Mouse (Mus musculus): Measurements from ENCODE around the gene Eef1a1. TPM values are rescaled to one million over a fixed set of nuclear protein-coding genes. Genes with fewer than 3 reads are reported as not detected.
"Not testable (repeated sequence)": the region's sequence is repeated elsewhere in the genome, so short reads cannot be mapped to it uniquely, and the experiment has no call there.

Gene Eef1a1
- polyA plus RNA-seq, 1 experiment from 2014 or later, result 4,456 TPM

DNA sequence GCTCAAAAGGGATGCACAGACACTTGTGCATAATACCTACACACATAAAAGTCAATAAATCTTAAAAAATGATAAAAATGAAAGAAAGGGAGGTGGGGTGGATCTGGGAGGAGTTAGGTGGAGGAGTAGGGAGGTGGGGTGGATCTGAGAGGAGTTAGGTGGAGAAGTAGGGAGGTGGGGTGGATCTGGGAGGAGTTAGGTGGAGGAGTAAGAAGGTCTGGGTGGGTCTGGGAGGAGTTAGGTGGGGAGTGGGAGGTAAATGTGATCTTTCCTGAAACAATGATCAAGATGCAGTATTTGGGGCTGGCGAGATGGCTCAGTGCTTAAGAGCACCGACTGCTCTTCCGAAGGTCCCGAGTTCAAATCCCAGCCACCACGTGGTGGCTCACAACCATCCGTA is 16.3 kb upstream of the Eef1a1 start:
- H3K27me3 ChIP-seq (replicated peaks), result no peaks in the 10 kb centered on the region
- H3K4me2 ChIP-seq (replicated peaks), result no peak overlapping the region
- no peaks in the 10 kb centered on the region for H3K9me3 ChIP-seq
- no peaks in the 10 kb centered on the region for H3K36me3 ChIP-seq
- H3K4me1 ChIP-seq (replicated peaks), result peaks cover 12% of the 10 kb centered on the region
- no peak overlapping the region for H3K27ac ChIP-seq
- H3K4me3 ChIP-seq (replicated peaks), result no peak overlapping the region
- ATAC-seq, result no peak
- H3K9ac ChIP-seq, result no peak overlapping the region
- 90% methylated on average over 6 of the region's 6 CpGs for WGBS

DNA sequence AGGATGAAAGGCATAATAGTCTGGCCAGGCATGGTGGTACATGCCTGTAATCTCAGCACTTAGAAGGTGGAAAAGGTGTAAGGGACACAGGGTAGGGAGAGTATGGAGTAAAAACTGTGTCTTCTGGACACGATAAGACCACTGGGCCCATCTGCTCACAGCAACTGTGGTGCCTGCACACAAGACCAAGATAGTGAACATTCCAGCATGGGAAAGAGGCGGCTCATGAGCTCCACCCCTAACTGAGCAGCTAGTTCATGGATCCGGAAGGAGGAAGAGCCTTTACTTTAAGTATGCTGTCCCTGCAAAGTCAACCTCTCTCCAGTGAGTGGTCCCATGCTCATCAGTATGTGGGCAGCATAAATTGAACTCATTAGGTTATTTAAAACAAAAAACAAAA is 15.7 kb upstream of the Eef1a1 start:
- ATAC-seq, result no peak
- Histone ChIP-seq H3K27ac (no peak overlapping the region), H3K4me1 (replicated peaks) (peaks cover 12% of the 10 kb centered on the region), H3K36me3 (no peaks in the 10 kb centered on the region), H3K4me2 (replicated peaks) (no peak overlapping the region), H3K27me3 (replicated peaks) (no peaks in the 10 kb centered on the region), H3K9me3 (no peaks in the 10 kb centered on the region), H3K4me3 (replicated peaks) (no peak overlapping the region), H3K9ac (no peak overlapping the region)
- 64% methylated on average over 3 of the region's 3 CpGs for WGBS

DNA sequence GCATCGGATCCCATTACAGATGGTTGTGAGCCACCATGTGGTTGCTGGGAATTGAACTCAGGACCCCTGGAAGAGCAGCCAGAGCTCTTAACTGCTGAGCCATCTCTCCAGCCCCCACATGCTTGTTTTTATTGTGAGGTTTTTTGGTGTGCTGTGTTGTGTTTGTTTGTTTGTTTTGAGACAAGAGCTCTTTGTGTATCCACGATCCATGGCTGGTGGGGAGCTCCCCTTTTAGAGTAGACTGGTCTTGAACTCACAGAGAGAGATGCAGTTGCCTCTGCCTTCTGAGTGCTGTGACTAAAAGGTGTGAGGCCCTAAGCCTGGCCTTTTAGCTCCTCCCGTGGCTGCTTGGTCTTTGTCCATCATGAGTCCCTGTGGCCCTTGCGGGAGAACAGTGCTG is 15.2 kb upstream of the Eef1a1 start:
- ATAC-seq, result no peak
- Histone ChIP-seq H3K9me3 (no peaks in the 10 kb centered on the region), H3K9ac (no peak overlapping the region), H3K27ac (no peak overlapping the region), H3K36me3 (no peaks in the 10 kb centered on the region), H3K27me3 (replicated peaks) (no peaks in the 10 kb centered on the region), H3K4me1 (replicated peaks) (peaks cover 12% of the 10 kb centered on the region), H3K4me3 (replicated peaks) (no peak overlapping the region), H3K4me2 (replicated peaks) (no peak overlapping the region)
- 83% methylated on average over 4 of the region's 4 CpGs for WGBS

DNA sequence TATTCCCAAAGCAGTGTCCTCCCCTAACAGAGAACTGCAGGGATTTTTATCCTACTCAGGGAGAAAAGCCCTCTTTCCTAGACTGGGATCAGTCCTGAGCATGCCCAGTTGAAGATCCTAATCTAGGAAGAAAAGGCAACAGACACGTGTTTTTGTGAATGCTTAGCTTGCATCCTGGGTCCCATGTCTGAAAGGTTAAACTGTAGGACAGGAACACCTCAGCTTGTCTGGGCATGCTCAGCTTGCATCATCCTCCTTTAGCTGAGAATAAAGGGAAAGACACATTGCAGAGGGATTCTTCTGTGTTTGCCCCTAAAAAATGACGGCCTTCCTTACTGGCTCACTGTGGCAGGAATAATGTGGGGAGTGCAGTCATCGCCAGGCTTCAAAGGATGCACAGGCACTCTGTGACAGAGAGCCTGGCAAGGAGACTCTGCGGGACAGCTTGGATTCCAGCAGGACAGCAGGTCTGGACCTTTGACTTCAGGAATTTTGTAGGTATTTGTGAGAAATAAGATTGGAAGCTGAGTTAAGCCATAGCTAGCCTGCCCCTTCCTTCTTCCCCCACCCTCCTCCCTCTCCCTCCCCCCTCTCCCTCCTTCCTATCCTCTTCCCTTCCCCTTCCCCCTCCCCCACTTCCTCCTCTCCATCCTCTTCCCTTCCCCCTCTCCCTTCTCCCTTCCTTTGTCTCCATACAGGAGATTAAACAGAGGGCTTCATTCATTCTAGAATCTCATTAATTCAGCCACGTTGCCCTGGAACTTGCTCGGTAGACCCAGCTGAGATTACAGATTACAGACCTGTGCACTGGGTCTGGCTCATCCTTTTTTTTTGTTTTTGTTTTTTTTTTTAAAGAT is 14.5 kb upstream of the Eef1a1 start:
- H3K9ac ChIP-seq, result no peak overlapping the region
- 24% methylated on average over 6 of the region's 6 CpGs for WGBS
- H3K4me3 ChIP-seq (replicated peaks), result no peak overlapping the region
- no peaks in the 10 kb centered on the region for H3K36me3 ChIP-seq
- H3K9me3 ChIP-seq, result no peaks in the 10 kb centered on the region
- H3K4me1 ChIP-seq (replicated peaks), result peaks cover 12% of the 10 kb centered on the region
- no peak for ATAC-seq
- H3K27ac ChIP-seq, result no peak overlapping the region
- no peaks in the 10 kb centered on the region for H3K27me3 ChIP-seq (replicated peaks)
- H3K4me2 ChIP-seq (replicated peaks), result no peak overlapping the region

DNA sequence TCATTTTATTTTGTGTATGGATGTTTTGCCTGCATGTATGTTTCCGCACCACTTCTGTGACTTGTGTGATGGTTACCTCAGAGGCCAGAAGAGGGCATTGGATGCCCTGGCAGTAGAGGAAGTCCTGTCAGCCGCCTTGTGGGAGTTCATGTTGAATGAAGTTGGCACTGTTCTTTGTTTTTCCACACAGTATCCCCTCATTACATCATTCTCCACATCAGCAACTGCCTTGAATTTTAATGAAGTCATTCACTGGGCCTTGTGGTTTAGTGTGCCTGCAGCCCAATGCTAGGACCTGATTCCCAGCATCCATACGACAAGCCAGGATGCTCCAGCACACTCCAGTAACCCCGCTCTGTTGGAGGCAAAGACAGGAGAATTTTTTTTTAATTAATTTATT is 12.3 kb upstream of the Eef1a1 start:
- no peaks in the 10 kb centered on the region for H3K9me3 ChIP-seq
- H3K27ac ChIP-seq, result no peak overlapping the region
- 85% methylated on average over 4 of the region's 4 CpGs for WGBS
- H3K9ac ChIP-seq, result no peak overlapping the region
- no peak overlapping the region for H3K4me2 ChIP-seq (replicated peaks)
- H3K27me3 ChIP-seq (replicated peaks), result no peaks in the 10 kb centered on the region
- no peak overlapping the region for H3K4me3 ChIP-seq (replicated peaks)
- ATAC-seq, result no peak
- peaks cover 7% of the 10 kb centered on the region for H3K4me1 ChIP-seq (replicated peaks)
- no peaks in the 10 kb centered on the region for H3K36me3 ChIP-seq

DNA sequence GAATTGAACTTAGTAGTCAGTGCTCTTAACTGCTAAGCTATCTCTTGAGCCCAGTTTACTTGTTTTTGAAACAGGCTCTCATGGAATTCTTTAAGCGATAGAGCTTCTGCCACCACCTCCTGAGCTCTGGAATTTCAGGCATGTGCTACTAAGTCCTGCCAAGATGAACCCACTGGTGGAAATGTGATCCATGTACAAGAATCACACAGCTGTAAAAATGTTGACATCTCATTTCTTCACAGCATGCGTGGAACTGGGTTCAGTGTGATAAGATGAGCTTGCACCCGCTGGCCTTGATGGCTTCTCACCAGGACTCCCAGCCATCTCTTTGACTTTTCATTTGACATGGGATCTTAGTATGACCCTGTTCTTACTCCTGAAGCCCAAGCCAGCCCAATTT is 11.4 kb upstream of the Eef1a1 start:
- no peak overlapping the region for H3K4me3 ChIP-seq (replicated peaks)
- no peaks in the 10 kb centered on the region for H3K27me3 ChIP-seq (replicated peaks)
- no peak overlapping the region for H3K27ac ChIP-seq
- H3K36me3 ChIP-seq, result no peaks in the 10 kb centered on the region
- H3K4me1 ChIP-seq (replicated peaks), result peaks cover 2% of the 10 kb centered on the region; the same call in 1 of the 2 replicates
- WGBS, result 65% methylated on average over 3 of the region's 3 CpGs
- H3K9me3 ChIP-seq, result no peaks in the 10 kb centered on the region
- no peak overlapping the region for H3K9ac ChIP-seq
- no peak overlapping the region for H3K4me2 ChIP-seq (replicated peaks)
- no peak for ATAC-seq

DNA sequence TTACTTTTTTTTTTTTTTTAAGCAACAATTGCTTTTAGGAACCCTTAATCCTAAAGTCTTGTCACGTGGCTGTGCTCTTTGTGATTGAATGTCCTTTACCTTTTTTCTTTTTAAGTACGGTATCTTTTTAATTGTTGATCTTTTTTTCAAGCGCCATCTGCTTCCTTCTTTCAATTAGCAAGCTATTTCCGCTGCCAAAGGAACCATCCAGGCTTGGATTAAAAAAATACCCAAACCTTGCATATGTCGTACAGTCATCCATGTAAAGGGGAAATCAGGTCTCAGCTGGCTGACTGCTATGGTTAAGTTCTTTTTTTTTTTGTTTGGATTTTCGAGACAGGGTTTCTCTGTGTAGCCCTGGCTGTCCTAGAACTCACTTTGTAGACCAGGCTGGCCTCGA is 4.2 kb upstream of the Eef1a1 start:
- no peak overlapping the region for H3K27ac ChIP-seq
- no peaks in the 10 kb centered on the region for H3K27me3 ChIP-seq (replicated peaks)
- ATAC-seq, result no peak
- no peak overlapping the region for H3K4me3 ChIP-seq (replicated peaks)
- no peak overlapping the region for H3K9ac ChIP-seq
- 87% methylated on average over 7 of the region's 7 CpGs for WGBS
- H3K4me1 ChIP-seq (replicated peaks), result no peaks in the 10 kb centered on the region
- no peaks in the 10 kb centered on the region for H3K36me3 ChIP-seq
- no peak overlapping the region for H3K4me2 ChIP-seq (replicated peaks)
- no peaks in the 10 kb centered on the region for H3K9me3 ChIP-seq

DNA sequence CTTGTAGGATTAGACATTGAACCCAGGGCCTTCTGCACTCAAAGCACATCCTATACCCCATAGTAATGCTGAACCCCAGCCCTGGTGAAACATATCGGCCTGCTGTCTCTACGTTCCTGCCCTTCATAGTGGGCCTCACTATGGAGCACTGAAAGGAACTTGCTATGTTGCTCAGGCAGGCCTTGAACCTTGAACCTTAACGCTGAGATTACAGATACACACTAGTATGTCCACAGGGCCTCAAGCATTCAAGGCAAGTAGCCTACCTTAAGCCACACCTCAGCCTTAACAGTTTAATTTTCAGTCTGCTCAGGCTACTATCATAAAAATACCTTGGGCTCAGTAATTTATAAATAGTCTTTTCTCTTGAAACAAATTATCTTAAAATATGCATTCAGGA is 3.3 kb upstream of the Eef1a1 start:
- no peak overlapping the region for H3K4me2 ChIP-seq (replicated peaks)
- H3K4me3 ChIP-seq (replicated peaks), result no peak overlapping the region
- WGBS, result 76% methylated on average over 3 of the region's 3 CpGs
- no peaks in the 10 kb centered on the region for H3K9me3 ChIP-seq
- no peak overlapping the region for H3K9ac ChIP-seq
- ATAC-seq, result peak; percentile 88
- H3K27me3 ChIP-seq (replicated peaks), result no peaks in the 10 kb centered on the region
- H3K27ac ChIP-seq, result peak overlapping the region; percentile 60
- H3K36me3 ChIP-seq, result no peaks in the 10 kb centered on the region
- no peaks in the 10 kb centered on the region for H3K4me1 ChIP-seq (replicated peaks)

DNA sequence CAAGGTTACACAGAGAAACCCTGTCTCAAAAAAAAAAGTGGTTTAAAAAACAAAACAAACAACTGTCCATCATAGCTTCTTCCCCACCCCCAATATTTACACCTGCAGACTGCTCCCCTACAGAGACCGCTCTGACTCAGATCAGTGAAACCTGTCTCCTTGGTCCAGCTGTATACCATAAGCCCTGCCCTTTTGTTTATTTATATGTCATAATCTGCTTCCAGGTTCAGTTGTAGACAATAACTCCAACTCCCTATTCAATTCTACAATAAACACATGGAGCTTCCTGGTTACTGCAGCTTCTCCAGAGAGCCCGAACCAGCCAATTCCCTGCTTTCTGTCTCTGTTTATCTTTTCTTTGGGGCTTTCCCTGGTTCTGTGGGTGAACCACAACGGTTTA is 2.2 kb upstream of the Eef1a1 start:
- no peak for ATAC-seq
- 60% methylated on average over 3 of the region's 3 CpGs for WGBS
- no peak overlapping the region for H3K27ac ChIP-seq
- H3K9ac ChIP-seq, result no peak overlapping the region
- H3K4me3 ChIP-seq (replicated peaks), result no peak overlapping the region
- H3K36me3 ChIP-seq, result no peaks in the 10 kb centered on the region
- no peaks in the 10 kb centered on the region for H3K4me1 ChIP-seq (replicated peaks)
- no peak overlapping the region for H3K4me2 ChIP-seq (replicated peaks)
- no peaks in the 10 kb centered on the region for H3K9me3 ChIP-seq
- H3K27me3 ChIP-seq (replicated peaks), result no peaks in the 10 kb centered on the region

DNA sequence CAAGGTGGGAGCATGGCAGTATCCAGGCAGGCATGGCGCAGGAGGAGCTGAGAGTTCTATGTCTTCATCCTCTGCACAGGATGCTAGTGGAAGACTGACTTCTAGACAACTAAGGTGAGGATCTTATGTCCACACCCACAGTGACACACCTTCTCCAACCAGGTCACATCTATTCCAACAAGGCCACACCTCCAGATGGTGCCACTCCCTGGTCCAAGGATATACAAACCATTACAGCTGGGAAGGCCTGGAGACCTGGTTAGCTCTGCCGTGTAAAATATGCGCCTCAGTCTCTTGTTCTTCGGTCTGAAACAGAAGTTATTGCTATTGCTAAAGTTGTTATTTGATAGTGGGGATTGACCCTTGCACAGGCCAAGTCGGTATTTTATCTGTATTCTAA is 930 bp downstream of the Eef1a1 start:
- not testable (repeated sequence) for H3K27ac ChIP-seq; ATAC-seq; H3K9me3 ChIP-seq; H3K4me1 ChIP-seq (replicated peaks); H3K9ac ChIP-seq; H3K4me2 ChIP-seq (replicated peaks); H3K4me3 ChIP-seq (replicated peaks); H3K36me3 ChIP-seq; H3K27me3 ChIP-seq (replicated peaks)
- 87% methylated on average over 5 of the region's 5 CpGs for WGBS

DNA sequence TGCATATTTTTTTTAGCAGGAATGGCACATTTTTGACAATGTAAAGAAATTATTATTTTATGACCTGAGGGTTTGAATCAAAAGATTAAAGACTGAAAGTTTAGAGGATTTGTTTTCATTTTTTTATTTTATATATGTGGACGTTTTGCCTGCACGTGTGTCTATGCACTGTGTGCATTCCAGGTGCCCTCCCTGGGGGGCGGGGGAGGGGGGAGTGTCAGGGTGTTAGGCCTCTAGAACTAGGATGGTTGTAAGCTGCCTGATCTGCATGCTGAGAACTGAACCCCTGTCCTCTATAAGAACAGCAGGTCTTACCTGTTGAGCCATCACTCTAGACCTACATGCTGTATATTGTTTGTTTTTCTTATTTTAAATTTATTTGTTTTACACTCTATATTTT is 4.3 kb downstream of the Eef1a1 start:
- Histone ChIP-seq H3K36me3 (no peaks in the 10 kb centered on the region), H3K9ac (no peak overlapping the region), H3K27ac (no peak overlapping the region), H3K9me3 (no peaks in the 10 kb centered on the region), H3K4me1 (replicated peaks) (peaks cover 6% of the 10 kb centered on the region; the same call in 1 of the 2 replicates), H3K4me3 (replicated peaks) (no peak overlapping the region), H3K4me2 (replicated peaks) (no peak overlapping the region), H3K27me3 (replicated peaks) (no peaks in the 10 kb centered on the region)
- WGBS, result 82% methylated on average over 3 of the region's 3 CpGs
- no peak for ATAC-seq

DNA sequence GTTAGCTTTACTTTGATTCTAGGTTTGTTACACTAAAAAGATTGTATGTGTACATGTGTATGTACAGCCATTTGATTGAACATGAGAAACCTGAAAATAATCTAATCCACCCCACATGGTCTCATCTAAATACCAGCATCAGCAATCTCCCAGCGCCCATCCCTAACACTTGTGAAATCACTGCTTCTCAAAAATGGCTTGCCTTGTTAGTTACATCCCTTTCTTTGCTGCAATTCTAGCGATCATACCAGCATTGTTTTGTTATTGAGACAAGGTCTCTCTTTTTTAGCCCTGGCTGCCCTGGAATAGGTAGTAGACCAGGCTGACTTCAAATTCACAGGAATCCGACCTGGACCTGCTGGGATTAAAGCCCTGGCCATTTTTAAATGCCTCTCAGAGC is 6.6 kb downstream of the Eef1a1 start:
- Histone ChIP-seq H3K27me3 (replicated peaks) (no peaks in the 10 kb centered on the region), H3K9ac (peak overlapping the region; percentile 71), H3K36me3 (peaks cover 3% of the 10 kb centered on the region; the same call in 1 of the 2 replicates), H3K4me2 (replicated peaks) (peak overlapping the region; percentile 54), H3K9me3 (no peaks in the 10 kb centered on the region), H3K27ac (peak overlapping the region; percentile 96), H3K4me3 (replicated peaks) (peak overlapping the region; percentile 97), H3K4me1 (replicated peaks) (peaks cover 8% of the 10 kb centered on the region; the same call in 1 of the 2 replicates)
- peak; percentile 0; the same call in 1 of the 2 replicates for ATAC-seq
- 11% methylated on average over 3 of the region's 3 CpGs for WGBS

Data from intestine, embryonic 15.5 days (tissue).